Mouse (Mus musculus): Measurements from ENCODE around the gene Cebpg. TPM values are rescaled to one million over a fixed set of nuclear protein-coding genes. Genes with fewer than 3 reads are reported as not detected.
A peak's percentile ranks its signal among the peaks of the same experiment; 100 is the strongest.

The Cebpg gene
- 16.7 and 17.1 TPM in 2 replicates for total RNA-seq (2015)
- 29.8 and 34.6 TPM in 2 replicates for total RNA-seq (2017)

DNA sequence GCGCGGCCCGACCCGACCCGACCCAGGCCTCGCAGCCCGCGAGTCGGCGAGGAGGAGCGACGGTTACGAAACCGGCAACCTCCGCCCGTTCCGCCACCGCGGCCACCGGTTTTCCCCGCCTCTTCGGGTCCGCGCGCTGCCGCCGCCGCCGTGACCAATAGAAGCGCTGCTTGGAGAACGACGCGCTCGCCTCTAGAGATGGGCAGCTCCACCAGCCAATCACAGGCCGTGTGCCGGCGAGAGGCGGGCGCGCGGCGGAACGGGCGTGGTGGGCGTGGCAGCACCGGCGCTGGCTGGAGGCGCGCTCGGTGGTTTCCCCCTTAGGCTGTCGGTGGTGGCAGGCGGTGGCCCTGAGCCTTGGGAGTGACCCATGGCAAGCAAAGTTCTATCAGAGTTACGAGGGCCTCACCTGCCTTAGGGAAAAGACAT, at the start of gene Cebpg:
Cebpg (minus strand) TSS at position 138 of the 429 bp plus-strand sequence.
- ATAC-seq (replicated peaks; ENCODE audit: poor library complexity), result peak; percentile 92

DNA sequence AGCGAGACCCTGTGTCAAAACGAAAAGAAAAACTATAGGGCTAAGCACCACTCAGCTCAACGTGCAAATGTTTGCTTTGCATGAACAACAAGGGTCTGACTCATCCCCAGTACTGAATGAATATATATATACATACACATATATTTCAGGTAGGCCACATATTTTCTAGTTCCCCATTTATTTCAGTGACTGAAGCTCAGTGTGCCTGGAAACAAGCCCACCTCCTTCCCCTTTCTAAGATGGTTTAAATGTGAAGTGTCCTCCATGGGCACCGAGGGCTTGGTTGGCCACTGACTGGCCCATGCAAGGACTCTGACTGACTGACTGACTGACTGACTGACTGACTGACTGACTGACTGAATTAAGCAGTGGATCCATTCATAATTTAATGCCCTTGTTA, 43.2 kb upstream of the Cebpg start:
- ATAC-seq (replicated peaks; ENCODE audit: poor library complexity), result peak; percentile 57

DNA sequence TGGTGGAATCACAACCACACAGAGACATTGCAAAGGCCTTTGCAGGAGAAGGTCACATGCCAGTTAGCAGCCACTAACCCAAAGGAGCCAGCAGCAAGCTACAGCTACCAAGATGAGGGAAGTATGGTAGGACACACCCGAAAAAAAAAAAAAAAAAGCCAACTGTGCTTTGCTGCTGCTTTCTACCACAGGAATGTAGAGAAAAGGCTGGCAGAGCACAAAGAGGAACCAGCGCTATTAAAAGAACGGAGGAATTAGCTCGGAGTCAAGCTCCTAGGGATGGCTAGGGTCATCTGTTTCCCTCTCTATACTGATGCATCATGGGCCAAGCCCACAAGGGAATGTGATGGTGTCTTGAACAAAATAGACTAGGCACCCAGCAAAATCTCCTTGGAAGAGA, 42.4 kb upstream of the Cebpg start:
- ATAC-seq (replicated peaks; ENCODE audit: poor library complexity), result peak; percentile 88

DNA sequence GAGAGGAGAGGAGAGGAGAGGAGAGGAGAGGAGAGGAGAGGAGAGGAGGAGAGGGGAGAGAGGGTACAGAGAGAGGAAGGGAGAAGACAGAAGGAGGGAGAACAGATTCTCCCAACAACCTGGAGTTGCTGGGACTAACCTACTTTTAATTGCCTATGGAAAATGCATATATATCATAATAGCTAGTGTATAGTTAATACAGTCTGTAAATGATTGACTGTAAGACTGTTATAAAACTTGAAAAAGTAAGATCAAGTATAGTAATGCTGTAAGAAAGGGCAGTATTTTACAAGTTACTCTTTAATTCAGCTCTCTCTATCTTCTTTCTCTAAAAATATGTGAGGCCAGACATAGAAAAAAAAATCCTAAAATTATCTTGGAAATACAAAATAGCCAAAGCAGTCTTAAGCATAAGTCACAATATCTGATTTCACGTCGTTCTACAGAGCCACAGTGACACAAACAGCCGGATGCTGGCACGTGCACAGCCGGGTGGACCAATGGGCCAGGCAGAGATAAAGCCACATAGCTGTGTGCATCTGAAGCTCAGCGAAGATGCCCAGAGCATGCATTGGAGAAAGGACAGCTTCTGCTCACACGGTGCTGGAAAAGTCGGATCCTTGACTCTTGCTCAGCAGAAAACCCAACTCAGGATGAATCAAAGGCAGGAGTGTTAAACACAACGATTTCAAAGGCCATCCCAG, 38.8 kb upstream of the Cebpg start:
- ATAC-seq (replicated peaks; ENCODE audit: poor library complexity), result no peak

DNA sequence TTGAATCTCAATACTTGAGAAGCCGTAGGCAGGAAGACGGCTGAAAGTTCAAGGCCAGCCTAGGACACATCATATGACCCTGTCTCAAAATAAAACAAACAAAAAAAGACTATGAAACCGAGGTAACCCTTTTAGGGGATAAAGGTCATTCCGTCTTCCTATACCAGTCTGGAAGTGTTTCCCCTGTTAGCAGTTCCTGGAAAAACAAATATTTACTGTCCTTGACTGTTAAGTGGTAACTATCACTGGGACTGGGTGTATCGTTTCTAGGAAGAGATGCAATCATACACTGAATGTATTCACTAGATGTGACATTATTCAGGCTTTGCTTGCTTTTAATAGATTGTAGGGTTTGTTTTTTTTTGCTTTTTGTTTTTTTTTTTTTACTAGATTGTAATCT, 34.2 kb upstream of the Cebpg start:
- no peak for ATAC-seq (replicated peaks; ENCODE audit: poor library complexity)

DNA sequence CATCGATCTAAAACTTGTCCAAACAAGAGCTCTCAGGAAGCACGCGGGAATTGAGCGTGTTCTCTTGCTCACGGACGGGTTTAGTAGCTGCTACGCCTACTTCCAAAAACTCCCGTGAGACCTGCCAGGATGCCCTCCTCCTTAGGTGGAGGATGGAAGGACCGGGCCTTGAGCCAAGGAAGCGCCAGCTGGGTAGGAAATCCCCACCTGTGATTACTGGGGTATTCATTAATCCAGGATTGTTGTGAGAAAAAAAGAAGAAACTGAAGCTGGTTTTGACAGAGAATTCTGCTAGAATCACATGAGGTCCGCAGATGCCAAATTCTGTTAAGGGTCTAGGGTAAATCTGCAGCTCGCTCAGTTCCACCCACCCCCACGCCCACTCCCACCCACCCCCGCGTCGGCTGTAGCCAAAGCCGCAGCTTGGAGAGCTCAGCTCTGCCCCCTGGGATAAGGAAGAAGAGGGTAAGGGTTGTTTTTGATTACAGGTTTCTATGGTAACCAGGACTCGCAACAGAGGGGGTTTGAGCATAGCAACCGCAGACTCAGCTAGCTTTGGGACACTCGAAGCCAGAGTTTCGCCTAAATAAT, 30.0 kb upstream of the Cebpg start:
- peak; percentile 92 for ATAC-seq (replicated peaks; ENCODE audit: poor library complexity)

DNA sequence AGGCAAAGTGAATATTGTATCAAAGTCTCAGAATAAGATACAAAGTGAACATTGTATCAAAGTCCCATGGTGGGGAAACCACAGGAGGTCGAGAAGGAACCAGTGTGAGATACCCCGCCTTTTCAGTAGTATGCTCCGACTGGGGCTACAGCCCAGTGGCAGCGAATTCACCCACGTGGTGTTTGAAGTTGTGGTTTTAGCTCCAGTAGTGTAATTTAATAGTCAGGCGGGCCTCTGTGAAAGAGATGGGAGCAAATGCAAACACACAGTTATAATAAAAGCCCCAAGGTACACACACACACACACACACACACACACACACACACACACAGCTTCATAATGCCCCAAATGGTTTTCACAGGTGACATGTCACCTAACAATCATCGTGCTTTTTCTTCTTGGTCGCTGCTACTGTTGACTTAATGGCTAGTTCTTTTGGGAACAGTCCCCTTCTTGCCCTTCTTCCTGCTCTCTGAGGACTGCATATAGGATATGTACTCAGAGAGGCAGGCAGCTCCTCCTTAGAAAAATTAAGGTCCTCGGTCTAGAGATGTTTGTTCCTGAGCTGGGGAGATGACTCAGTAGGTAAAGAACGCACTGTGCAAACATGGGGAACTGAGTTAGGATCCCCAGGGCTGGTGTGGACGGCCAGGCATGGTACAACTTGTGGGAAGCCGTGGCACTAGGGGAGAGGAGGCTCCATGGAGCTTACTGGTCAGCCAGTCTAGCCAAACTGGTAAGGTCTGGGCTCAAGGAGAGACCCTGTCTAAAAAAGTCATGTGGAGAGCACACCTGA, 28.4 kb upstream of the Cebpg start:
- no peak for ATAC-seq (replicated peaks; ENCODE audit: poor library complexity)

DNA sequence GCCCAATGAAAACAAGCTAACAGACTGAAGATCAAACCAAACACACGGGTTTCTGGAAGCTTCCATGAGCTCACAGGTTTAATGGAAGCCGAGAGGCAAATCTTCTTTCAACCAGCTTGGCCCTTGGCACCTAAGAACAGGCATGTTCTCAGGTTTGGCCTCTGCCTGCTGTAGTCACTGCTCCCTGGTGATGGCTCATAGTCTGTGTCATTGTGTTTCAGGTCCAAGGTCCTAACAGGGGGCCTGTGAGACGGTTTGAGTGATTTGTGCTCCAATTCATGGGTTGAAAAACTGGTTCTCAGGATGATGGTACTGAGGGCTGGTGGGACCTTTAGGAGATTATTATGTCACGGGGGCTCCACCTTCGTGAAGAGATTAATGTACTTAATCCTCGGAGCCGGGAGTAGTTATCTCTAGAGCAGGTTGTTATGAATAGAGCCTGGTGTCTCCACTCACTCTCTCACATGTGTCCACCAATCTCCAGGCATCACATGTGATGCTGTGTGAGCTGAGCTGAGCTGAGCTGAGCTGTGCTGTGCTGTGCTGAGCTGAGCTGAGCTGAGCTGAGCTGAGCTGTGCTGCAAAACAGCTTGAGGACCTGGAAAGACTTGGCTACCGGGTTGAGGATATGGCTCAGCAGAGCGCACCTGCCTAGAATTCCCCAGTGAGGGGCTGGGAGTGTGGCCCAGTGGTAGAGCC, 25.2 kb upstream of the Cebpg start:
- ATAC-seq (replicated peaks; ENCODE audit: poor library complexity), result peak; percentile 24; the same call in 1 of the 2 replicates

DNA sequence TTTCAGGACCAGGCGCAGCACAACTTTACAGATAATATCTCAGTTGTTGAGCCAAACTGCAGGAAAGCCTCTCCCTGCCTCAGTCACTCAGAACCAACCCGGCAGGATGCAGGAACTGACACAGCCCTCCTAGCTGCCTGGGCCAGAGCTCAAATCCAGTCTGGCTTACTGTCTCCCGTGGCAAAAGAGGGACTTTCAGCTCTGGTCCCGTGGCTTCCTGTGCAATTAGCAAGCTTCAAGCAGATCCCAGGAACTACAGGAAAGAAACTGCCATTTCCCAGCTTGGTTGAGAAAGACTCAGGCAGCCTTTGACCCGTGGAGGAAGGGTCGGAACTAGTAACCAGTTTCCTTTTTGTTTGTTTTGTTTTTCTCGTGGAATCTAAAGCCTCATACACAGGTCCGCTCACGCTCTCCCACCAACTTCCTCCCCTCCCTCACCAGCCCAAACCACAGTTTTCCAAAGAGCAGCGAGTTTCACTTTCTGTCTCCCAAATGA, 24.5 kb upstream of the Cebpg start:
- ATAC-seq (replicated peaks; ENCODE audit: poor library complexity), result peak; percentile 55

DNA sequence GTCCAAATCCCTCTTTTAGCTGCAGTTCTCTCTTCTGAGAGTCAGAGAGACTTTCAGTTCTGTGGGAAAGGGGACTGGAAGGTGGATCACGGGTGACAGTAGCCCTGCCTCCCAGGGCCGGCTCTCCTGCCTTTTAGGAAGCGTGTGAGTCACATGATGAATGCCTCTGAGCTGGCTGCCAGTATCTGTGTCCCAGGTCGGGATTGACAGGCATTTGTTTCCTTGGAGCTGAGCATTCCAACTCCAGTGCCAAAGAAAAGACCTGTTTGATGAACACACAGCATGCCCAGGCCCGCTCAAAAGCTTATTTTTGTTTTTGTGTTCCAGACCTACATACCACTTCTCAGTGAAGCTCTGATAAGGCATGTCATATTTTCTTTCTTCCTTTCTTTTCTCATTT, 20.3 kb upstream of the Cebpg start:
- no peak for ATAC-seq (replicated peaks; ENCODE audit: poor library complexity)

DNA sequence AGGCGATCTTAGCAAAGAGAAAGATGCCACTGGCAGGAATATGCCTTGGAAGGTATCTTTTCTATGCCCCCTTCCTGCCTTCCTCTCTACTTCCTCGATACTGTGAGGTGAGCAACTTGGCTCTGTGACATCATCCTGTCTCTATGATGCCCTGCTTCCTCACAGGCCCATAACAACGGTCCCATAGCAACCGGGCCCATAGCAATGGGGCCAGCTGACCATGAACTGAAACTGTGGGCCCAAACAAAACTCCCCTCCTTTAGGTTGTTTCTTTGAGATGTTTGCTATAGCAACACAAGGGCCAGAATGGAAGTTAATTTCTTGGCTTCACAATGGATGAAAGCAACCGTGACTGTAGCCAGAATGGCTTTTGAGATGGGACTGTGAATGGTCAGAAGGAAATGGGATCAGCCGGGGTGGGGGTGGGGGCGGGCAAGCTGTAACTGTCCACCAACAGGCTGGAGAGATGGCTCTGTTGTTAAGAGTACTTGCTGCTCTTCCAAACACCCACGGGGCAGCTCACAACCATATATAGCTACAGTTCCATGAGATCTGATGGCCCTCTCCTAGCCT, 10.4 kb upstream of the Cebpg start:
- ATAC-seq (replicated peaks; ENCODE audit: poor library complexity), result no peak

DNA sequence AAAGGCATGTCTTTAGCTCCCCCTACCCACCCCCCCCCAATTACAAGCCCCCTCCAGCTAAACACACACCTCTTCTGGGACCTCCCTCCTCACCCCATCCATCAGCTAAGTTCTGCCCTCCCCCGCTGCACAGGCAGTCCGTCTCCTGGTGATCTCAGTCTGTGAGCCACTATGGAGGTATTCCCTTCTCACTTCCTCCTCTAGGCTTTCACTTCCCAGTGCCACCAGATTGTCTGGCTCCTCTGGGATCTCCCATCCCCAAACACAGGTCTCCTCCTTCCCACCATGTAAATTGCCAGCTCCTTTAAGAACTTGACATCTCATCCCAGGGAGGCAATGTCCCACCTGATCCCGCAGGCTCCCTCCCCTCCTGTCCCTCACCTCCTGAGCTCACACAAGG, 9.6 kb upstream of the Cebpg start:
- ATAC-seq (replicated peaks; ENCODE audit: poor library complexity), result no peak; the same call in 1 of the 2 replicates

DNA sequence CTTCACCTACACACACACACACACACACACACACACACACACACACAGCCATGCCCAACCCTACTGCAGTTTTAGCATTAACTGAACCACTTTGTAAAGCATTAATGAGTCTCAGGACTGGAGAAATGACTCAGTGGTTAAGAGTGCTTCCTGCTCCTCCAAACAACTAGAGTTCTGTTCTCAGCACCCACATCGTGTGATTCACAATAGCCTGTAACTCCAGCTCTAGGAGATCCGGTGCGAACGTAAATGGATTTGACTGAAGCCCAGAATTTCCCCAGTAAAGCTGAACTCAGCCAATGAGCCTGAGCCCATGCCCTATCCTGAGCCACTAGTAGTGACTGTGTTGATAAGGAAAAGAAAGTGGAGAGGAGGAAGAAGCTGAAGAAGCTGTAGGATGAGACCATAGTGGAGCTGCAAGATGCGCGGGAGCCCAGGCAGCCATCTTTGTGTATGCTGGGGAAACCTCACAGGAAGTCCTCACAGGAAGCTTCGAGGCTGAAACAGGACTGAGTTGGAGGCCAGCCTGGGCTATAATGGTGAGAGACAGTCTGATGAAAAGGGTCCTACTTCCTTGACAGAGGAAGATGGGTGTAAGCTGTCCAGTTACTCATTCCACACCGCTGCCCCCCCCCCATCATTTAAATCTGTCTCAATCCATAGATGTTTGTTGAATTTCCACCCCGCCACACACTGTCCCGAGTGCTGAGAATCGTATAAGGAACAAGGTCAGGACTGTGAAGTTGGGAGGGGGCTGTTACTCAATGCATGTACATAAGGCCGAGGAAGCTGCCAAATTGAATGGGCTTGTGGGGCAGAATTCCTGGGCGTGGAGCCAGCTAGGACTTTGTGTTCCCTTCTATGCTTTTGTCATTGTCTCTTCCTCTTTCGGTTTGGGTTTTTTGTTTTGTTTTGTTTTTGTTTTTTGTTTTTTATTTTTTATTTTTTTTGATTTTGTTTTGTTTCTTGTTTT, 8.2 kb upstream of the Cebpg start:
- peak; percentile 89 for ATAC-seq (replicated peaks; ENCODE audit: poor library complexity)

DNA sequence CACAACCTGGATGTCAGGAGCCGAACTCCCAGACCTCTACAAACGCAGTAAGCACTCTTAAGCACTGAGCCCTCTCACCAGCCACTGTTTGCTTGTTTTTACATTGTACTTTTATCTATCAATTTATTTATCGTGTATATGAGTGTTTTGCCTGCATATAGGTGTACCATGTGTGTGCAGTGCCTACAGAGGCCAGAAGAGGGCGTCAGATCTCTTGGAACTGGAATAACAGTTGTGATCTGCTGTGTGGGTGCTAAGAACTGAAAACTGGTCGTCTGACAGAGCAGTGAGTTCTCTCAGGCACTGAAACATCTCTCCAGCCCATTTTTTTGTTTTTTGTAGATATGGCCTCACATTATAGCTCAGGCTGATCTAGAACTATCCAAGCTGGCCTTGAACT, 3.1 kb upstream of the Cebpg start:
- no peak for ATAC-seq (replicated peaks; ENCODE audit: poor library complexity)

DNA sequence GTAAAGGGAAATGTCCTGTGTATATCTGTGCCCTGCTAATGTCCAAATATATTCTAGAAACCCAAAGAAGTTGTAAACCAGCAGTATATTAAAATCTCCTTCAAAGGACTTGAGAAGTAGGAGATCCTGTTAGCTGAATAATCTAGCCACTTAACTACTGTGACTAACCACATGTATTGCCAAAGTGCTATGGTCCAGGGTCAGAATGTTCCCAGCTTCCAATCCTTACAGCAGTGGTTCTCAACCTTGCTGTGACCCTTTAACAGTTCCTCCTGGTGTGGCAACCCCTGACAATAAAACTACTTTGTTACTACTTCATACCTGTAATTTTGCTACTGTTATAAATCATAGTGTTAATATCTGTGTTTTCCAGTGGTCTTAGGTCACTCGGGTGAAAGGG, 2.0 kb upstream of the Cebpg start:
- ATAC-seq (replicated peaks; ENCODE audit: poor library complexity), result no peak

DNA sequence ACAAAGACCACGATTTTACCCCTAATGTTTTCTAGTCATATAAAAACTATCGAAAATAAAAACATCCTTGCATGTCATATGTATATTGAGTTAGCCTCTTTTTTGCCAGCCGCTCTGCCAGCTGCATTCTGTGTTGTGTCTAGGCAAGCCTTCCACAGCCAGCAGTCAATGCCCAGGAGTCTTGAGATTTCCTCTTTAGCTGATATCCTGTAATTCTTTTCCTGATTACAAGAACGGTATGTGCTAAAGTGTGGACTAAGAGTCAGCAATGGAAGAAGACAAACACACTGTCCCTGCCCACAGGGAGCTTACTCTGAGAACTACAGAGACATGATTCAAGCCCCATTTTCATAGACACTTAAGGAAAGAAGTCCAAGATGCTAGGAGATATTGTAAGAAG, 1.2 kb upstream of the Cebpg start:
- no peak for ATAC-seq (replicated peaks; ENCODE audit: poor library complexity)

DNA sequence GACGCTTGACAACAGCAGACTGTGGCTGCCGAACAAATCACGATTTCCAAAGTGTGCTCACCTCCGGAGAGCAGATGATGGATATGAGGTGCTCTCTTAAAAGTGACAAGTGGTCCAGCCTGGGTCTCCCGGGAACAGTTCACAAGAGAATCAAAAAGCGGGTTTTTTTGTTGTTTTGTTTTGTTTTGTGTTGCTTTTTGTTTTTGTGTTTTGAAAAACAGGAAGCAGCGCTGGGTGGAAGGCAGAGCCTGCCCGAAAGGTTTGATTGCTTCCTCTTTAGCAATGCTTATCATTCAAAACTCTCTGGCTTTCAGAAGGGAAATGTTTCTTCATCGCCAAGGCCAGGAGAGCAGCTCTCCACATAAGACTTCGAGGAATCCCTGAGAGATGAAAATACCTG, 626 bp upstream of the Cebpg start:
- peak; percentile 55 for ATAC-seq (replicated peaks; ENCODE audit: poor library complexity)

DNA sequence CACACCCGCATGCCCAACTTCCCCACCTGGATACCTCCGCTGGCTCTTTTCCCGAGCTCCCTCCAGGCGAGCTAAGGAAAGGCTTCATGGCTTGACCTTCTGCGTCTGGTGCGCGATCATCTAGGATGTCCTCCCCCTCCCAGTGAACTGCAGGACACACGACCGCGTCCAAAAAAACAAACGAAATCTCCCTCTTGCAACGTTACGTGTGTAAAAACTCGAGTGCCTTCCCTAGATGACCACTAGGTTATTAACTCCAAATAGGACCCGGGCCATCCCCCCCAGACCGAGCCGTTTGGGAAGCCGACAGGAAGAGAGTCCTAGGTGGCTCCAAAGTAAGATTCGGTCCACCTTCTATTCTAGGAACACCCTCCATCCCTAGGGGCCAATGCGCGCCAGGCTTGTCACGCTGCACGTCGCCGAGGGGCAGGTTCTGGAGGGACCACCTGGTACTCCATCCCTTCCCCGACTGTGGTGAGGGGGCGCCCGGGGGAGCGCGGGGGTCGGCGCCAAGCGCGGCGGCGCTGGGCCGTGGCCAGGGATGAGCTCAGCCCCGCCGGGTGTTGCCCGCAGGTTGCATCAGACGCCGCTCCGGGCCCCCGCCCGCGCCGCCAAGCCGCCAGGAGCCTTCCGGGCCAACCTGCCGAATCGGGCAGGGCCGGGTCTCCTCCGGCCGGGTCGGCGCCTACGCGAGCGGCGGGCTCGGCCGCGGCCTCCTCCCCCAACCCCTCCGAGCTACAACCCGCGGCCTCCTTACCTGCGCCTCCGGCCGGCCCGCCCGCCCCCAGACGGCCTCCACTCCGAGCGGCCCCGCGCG, 546 bp downstream of the Cebpg start:
- ATAC-seq (replicated peaks; ENCODE audit: poor library complexity), result peak; percentile 21
